Mouse (Mus musculus): ENCODE measurements around the gene Gm17416.
A peak's percentile ranks its signal among the peaks of the same experiment; 100 is the strongest.

DNA sequence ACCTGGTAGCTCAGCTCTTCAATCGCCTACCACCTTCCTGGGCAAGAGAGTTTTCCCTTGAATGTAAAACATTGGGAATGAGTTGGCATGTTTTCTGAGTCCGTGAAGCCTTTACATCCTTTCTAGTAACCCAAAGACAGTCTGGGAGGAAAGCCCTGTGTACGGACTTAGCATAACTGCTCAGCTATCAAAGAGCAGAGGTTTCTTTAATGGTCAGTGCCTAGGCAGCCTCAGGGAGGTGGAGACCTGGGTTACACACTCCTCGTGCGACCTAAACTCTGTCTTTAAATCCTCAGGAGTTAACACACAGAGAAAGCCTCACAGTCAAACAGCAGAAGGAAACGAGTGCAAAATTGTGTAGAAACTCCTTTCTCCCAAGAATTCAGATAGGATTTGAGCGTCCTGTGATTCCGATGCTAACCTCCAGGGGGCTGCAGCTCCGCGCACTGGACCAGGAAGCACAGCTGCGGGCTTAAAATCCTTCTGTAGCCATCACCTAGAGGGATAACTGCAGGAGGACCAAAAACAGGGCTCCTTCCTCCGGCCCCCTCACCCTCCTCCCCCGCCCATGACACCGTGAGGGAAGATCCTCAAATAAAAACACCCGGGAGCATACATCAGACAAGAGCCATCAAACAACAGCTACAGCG lies 15.2 kb upstream of the Gm17416 start:
- TF ChIP-seq EP300 (IDR thresholded peaks at IDR 0.05; ENCODE audit: low read depth in 1 of 2, low read length in 2 of 2) (no peak), CHD2 (IDR thresholded peaks at IDR 0.05; ENCODE audit: low read length) (no peak), CTCF (IDR thresholded peaks at IDR 0.05 in 2 of 3, conservative IDR thresholded peaks at IDR 0.05 in 1 of 3; ENCODE audit: control insufficient read depth in 1 of 3, insufficient read depth in 1 of 3, low read depth in 2 of 3, low read length in 3 of 3, poor library complexity in 1 of 3, severe bottlenecking in 1 of 3) (peak; percentile 66 to 77 (median 77)), GATA1 (IDR thresholded peaks at IDR 0.05; ENCODE audit: low read depth, low read length) (no peak), POLR2A (IDR thresholded peaks at IDR 0.05; ENCODE audit: control insufficient read depth in 1 of 2, insufficient read depth in 1 of 2, low read depth in 1 of 2, low read length in 2 of 2, poor library complexity in 1 of 2) (no peak), MAFK (IDR thresholded peaks at IDR 0.05; ENCODE audit: borderline replicate concordance, low read depth, low read length) (no peak), KAT2A (conservative IDR thresholded peaks at IDR 0.05; ENCODE audit: low read depth, low read length) (no peak), BHLHE40 (IDR thresholded peaks at IDR 0.05; ENCODE audit: borderline replicate concordance, low read depth, low read length) (no peak), RAD21 (IDR thresholded peaks at IDR 0.05; ENCODE audit: low read depth, low read length) (peak; percentile 44), ELF1 (IDR thresholded peaks at IDR 0.05; ENCODE audit: low read depth, low read length) (0 out of 2 replicates have a peak, but pooled peaks have one; percentile 47), MXI1 (IDR thresholded peaks at IDR 0.05; ENCODE audit: low read depth, low read length) (no peak)

Data from MEL (cell line).